Mouse (Mus musculus) limb, embryonic 12.5 days (tissue): ENCODE measurements around the gene E330009J07Rik. TPM values are rescaled to one million over a fixed set of nuclear protein-coding genes. Genes with fewer than 3 reads are reported as not detected.

Experiments
- ATAC-seq: fragments of 200-750 bp; cut with Nextera tagmentation; 2 replicates; pipeline ENCODE4 v1.8.0; 2017; ENCODE audit warnings: low read depth, moderate TSS enrichment; ENCODE audit not compliant: insufficient number of reproducible peaks, insufficient read depth, low FRiP score, low TSS enrichment
- H3K27ac ChIP-seq: fragments of 300-500 bp; sonication (generic); 2 replicates; pipeline ENCODE4 v1.5.1; 2016; ENCODE audit warnings: mild to moderate bottlenecking, moderate library complexity
- H3K27me3 ChIP-seq: fragments of 300-500 bp; sonication (generic); 2 replicates; pipeline ENCODE4 v1.6.1; 2016; ENCODE audit warnings: mild to moderate bottlenecking, moderate library complexity
- H3K36me3 ChIP-seq: fragments of 300-500 bp; sonication (generic); 2 replicates; pipeline ENCODE4 v1.6.1; 2016; ENCODE audit warnings: mild to moderate bottlenecking, moderate library complexity
- H3K4me1 ChIP-seq: fragments of 300-500 bp; sonication (generic); replicated peaks from 2 replicates; pipeline ENCODE4 v1.6.1; 2016
- H3K4me2 ChIP-seq: fragments of 300-500 bp; sonication (generic); 2 replicates; pipeline ENCODE4 v1.6.1; 2016; ENCODE audit warnings: mild to moderate bottlenecking, moderate library complexity
- H3K4me3 ChIP-seq: fragments of 300-500 bp; sonication (generic); replicated peaks from 2 replicates; pipeline ENCODE4 v1.5.1; 2016; ENCODE audit warnings: mild to moderate bottlenecking
- H3K9ac ChIP-seq: fragments of 300-500 bp; sonication (generic); replicated peaks from 2 replicates; pipeline ENCODE4 v1.6.1; 2016; ENCODE audit warnings: mild to moderate bottlenecking, moderate library complexity
- H3K9me3 ChIP-seq: fragments of 300-500 bp; sonication (generic); 2 replicates; pipeline ENCODE4 v1.6.1; 2016; ENCODE audit warnings: mild to moderate bottlenecking, moderate library complexity
- WGBS: fragments of 180-500 bp; shearing (Covaris S2); methylation state at CpG from one replicate; pipeline ENCODE4 v1.1.7; 2016; 5-methylcytosine and 5-hydroxymethylcytosine counted together
- polyA plus RNA-seq: library from polyadenylated mRNA; unstranded; fragments of >200 nt; fragmentation: Nextera tagmentation; extraction: Ambion mirVana; gene quantifications from 2 replicates; pipeline ENCODE4 v1.2.1, GENCODE M21; 2016

The E330009J07Rik gene
- polyA plus RNA-seq, 1 experiment from 2014 or later = 14.5 TPM

DNA sequence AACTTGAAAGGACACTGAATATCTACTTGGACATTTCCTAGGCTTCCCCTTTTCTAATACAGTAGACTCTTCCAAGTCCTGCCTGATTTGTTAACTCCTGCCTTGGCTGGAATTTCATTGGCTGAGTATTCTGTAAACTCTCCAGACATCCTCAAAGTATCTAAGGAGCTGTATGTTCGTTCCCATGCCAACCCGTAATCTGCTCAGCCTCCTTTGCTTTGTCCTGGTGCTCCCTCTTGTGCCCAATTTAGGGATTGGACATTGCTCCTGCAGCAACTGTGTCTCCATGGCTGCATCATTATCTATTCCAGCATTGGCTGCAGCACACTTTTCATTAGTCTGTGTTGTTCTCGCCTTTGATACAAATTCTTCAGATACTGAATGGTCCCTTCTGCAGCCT is 42.7 kb downstream of the E330009J07Rik start:
- peak; percentile 59; the same call in 1 of the 2 replicates for ATAC-seq
- H3K4me1 ChIP-seq = no peaks in the 10 kb centered on the region
- H3K27me3 ChIP-seq = no peaks in the 10 kb centered on the region
- no peak overlapping the region for H3K27ac ChIP-seq
- 51% methylated on average over 3 of the region's 3 CpGs for WGBS
- no peaks in the 10 kb centered on the region for H3K9me3 ChIP-seq
- H3K4me3 ChIP-seq = no peak overlapping the region
- peaks cover 26% of the 10 kb centered on the region for H3K36me3 ChIP-seq
- no peak overlapping the region for H3K4me2 ChIP-seq
- H3K9ac ChIP-seq = no peak overlapping the region

DNA sequence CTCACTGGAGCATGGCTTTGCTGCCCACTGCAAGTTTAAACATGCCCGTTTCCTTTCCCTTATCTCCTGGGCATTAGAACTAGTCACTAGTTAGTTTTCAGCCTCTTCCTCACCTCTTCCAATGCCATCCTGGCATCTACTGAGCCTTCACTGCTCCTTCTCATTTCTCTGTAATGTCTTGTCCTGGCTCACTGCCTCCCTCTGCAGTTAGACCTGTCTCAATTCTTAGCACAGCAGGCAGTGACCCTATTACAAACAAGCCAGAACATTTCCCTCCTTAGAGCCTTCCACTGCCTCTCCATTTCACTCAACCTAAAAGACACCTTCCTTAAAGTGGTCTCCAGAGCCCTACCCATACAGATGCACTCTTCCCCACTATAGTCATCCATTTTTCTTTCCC is 45.0 kb downstream of the E330009J07Rik start:
- Histone ChIP-seq H3K36me3 (peaks cover 30% of the 10 kb centered on the region), H3K27me3 (no peaks in the 10 kb centered on the region), H3K9me3 (no peaks in the 10 kb centered on the region), H3K4me1 (no peaks in the 10 kb centered on the region), H3K4me2 (no peak overlapping the region), H3K9ac (no peak overlapping the region), H3K4me3 (no peak overlapping the region), H3K27ac (no peak overlapping the region)
- 88% methylated on average over 1 of the region's 1 CpGs for WGBS
- ATAC-seq = no peak

DNA sequence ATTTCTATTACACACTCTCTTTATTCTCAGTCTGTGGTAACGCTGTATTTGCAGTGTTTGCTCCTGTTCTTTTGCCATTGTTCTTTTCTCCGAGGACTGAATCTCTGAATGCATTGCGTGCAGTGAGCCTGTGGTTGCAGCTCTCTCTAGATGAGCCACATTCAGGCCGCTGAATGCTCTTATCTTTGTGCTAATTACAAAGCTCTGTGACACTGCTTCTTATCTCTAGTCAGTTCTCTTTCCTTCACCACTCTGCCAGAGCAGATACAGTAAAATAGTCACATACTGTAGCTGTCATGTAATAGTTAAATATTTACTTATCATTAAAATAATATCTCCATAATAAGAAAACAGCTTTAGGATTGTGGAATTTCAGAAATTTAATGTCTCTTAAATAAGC is 47.3 kb downstream of the E330009J07Rik start:
- Histone ChIP-seq H3K27ac (no peak overlapping the region), H3K4me3 (no peak overlapping the region), H3K9ac (no peak overlapping the region), H3K36me3 (peaks cover 23% of the 10 kb centered on the region), H3K27me3 (no peaks in the 10 kb centered on the region), H3K9me3 (no peaks in the 10 kb centered on the region), H3K4me1 (no peaks in the 10 kb centered on the region), H3K4me2 (no peak overlapping the region)
- WGBS = 89% methylated on average over 4 of the region's 4 CpGs
- ATAC-seq = no peak

- no peaks in the 10 kb centered on the region for H3K4me1 ChIP-seq
- H3K36me3 ChIP-seq = peaks cover 33% of the 10 kb centered on the region
- no peak for ATAC-seq
- H3K4me3 ChIP-seq = no peak overlapping the region
- 75% methylated on average over 3 of the region's 3 CpGs for WGBS
- no peaks in the 10 kb centered on the region for H3K27me3 ChIP-seq
- no peak overlapping the region for H3K9ac ChIP-seq
- H3K4me2 ChIP-seq = no peak overlapping the region
- H3K9me3 ChIP-seq = no peaks in the 10 kb centered on the region
- H3K27ac ChIP-seq = no peak overlapping the region
Measured at GRCm38 (mm10) chr6:40385682-40386081, 50.3 kb downstream of the E330009J07Rik start.

DNA sequence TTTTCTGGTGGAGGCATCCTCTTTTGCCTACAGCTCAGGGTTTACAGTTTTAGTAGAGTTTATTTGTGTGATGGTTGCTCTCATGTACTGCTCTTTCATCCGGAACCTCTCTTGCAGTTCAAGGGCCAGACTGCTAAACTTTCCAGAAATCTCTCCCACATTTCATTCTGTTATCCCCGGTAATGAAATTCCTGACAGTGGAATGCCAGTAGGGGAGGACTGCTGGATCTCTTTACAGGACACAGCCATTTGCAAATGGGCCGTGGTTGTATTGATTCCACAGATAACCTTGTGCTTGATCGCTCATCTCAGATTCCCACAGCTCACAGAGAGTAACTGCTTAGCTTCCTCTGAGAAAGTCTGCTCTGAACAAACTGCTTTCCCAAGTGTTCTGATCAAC is 54.0 kb downstream of the E330009J07Rik start:
- H3K27ac ChIP-seq = no peak overlapping the region
- no peak overlapping the region for H3K4me3 ChIP-seq
- no peak for ATAC-seq

DNA sequence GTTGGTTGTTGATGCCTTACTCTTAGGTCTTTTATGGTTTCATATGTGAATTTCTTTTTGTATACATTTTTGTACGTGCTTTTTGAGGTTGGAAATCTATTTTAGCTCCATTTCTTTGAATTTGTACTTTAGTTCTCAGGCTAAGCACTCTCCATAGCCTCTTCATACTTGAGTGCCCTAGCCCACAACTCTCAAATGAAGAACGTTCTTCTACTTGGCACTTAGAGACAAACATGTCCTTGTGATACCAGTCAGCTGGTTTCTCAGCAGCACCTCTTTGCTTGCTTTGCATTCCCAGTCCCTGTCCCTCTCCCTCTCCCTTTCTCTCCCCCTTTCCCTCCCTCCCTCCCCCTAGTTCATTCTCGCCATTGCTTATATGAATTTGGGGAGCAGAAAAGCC is 55.8 kb downstream of the E330009J07Rik start:
- ATAC-seq = no peak
- no peak overlapping the region for H3K9ac ChIP-seq
- H3K9me3 ChIP-seq = no peaks in the 10 kb centered on the region
- H3K36me3 ChIP-seq = peaks cover 16% of the 10 kb centered on the region; the same call in 1 of the 2 replicates
- H3K4me3 ChIP-seq = no peak overlapping the region
- no peak overlapping the region for H3K4me2 ChIP-seq
- no peak overlapping the region for H3K27ac ChIP-seq
- 86% methylated on average over 3 of the region's 3 CpGs for WGBS
- H3K4me1 ChIP-seq = no peaks in the 10 kb centered on the region
- no peaks in the 10 kb centered on the region for H3K27me3 ChIP-seq

More for the DNA sequence above, 54.0 kb downstream of the E330009J07Rik start:
- H3K36me3 ChIP-seq = peaks cover 25% of the 10 kb centered on the region
- no peak overlapping the region for H3K9ac ChIP-seq
- no peaks in the 10 kb centered on the region for H3K27me3 ChIP-seq
- WGBS = 83% methylated on average over 4 of the region's 4 CpGs
- no peaks in the 10 kb centered on the region for H3K4me1 ChIP-seq
- no peaks in the 10 kb centered on the region for H3K9me3 ChIP-seq
- H3K4me2 ChIP-seq = no peak overlapping the region

- no peak overlapping the region for H3K4me2 ChIP-seq
- no peak overlapping the region for H3K9ac ChIP-seq
- no peaks in the 10 kb centered on the region for H3K9me3 ChIP-seq
- H3K27ac ChIP-seq = no peak overlapping the region
- no peaks in the 10 kb centered on the region for H3K27me3 ChIP-seq
- no peak overlapping the region for H3K4me3 ChIP-seq
- no peak for ATAC-seq
- peaks cover 25% of the 10 kb centered on the region for H3K36me3 ChIP-seq
- WGBS = 92% methylated on average over 6 of the region's 6 CpGs
- no peaks in the 10 kb centered on the region for H3K4me1 ChIP-seq
Measured at GRCm38 (mm10) chr6:40371031-40371430, 64.9 kb downstream of the E330009J07Rik start.

GRCm38 (mm10) chr6:40353360-40353759 is 82.6 kb downstream of the E330009J07Rik start:
- WGBS = 94% methylated on average over 7 of the region's 7 CpGs
- peaks cover 28% of the 10 kb centered on the region for H3K36me3 ChIP-seq
- no peak overlapping the region for H3K4me2 ChIP-seq
- no peaks in the 10 kb centered on the region for H3K4me1 ChIP-seq
- H3K9ac ChIP-seq = no peak overlapping the region
- no peak overlapping the region for H3K27ac ChIP-seq
- H3K27me3 ChIP-seq = no peaks in the 10 kb centered on the region
- ATAC-seq = no peak
- H3K9me3 ChIP-seq = no peaks in the 10 kb centered on the region
- no peak overlapping the region for H3K4me3 ChIP-seq

Other genes with a start within 250 kb of the E330009J07Rik start
- gene Agk, start 111.0 kb downstream of the E330009J07Rik start, polyA plus RNA-seq = 42.3 and 45.5 TPM in 2 replicates
- gene Wee2, start 3.0 kb upstream of the E330009J07Rik start, polyA plus RNA-seq = 0.27 TPM in 1 of 2 replicates, not detected in the other
- gene Ssbp1, start 35.2 kb upstream of the E330009J07Rik start, polyA plus RNA-seq = 197 and 204 TPM in 2 replicates
- not detected in 2 replicates for gene Tas2r137, start 55.1 kb upstream of the E330009J07Rik start, polyA plus RNA-seq
- not detected in 2 replicates for gene Tas2r108, start 57.4 kb upstream of the E330009J07Rik start, polyA plus RNA-seq
- gene Prss37, start 83.4 kb upstream of the E330009J07Rik start, polyA plus RNA-seq = not detected in 2 replicates
- gene Olfr461, start 118.9 kb upstream of the E330009J07Rik start, polyA plus RNA-seq = 0.21 TPM in 1 of 2 replicates, not detected in the other
- gene Olfr460, start 133.4 kb upstream of the E330009J07Rik start, polyA plus RNA-seq = not detected in 2 replicates
- gene Clec5a, start 149.7 kb upstream of the E330009J07Rik start, polyA plus RNA-seq = 0.43 and 0.92 TPM in 2 replicates
- gene Tas2r138, start 177.2 kb upstream of the E330009J07Rik start, polyA plus RNA-seq = not detected in 2 replicates
- gene Mgam, start 192.7 kb upstream of the E330009J07Rik start, polyA plus RNA-seq = not detected in 2 replicates